Mouse (Mus musculus) B cell, adult 2 months (primary cell): Measurements from ENCODE around the gene Ctso.

Experiments used
- DNase-seq, 2 experiments: peaks; one replicate each; pipeline ENCODE4 v3.0.0; 2022

Gene Ctso

GRCm38 (mm10) chr3:81932141-81933101, at the start of gene Ctso:
Gene Ctso (plus strand): TSS chr3:81932601.
- DNase-seq: peak; percentile 94

- no peak for DNase-seq
Measured at GRCm38 (mm10) chr3:81883916-81884315, 48.5 kb upstream of the Ctso start.

DNA sequence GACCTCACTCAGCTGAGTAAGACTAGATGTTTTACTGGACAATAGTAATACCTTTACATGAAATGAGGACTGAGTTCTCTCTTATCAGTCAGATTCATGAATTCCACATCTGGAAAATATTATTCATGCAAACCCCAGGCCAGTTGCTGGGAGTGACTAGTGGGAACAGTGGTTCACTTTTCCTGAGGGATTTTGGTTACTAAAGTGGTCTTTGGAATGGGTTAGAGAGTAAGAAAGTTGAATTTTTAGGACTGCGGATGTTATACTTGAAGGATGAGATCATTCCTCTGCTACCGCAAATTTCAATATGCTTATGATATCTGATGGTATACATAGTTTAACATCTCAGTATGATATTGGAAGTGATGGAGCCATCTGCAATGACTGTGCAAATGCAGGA, 46.8 kb upstream of the Ctso start:
- no peak for DNase-seq

GRCm38 (mm10) chr3:81889137-81889536, 43.3 kb upstream of the Ctso start:
- no peak for DNase-seq

DNA sequence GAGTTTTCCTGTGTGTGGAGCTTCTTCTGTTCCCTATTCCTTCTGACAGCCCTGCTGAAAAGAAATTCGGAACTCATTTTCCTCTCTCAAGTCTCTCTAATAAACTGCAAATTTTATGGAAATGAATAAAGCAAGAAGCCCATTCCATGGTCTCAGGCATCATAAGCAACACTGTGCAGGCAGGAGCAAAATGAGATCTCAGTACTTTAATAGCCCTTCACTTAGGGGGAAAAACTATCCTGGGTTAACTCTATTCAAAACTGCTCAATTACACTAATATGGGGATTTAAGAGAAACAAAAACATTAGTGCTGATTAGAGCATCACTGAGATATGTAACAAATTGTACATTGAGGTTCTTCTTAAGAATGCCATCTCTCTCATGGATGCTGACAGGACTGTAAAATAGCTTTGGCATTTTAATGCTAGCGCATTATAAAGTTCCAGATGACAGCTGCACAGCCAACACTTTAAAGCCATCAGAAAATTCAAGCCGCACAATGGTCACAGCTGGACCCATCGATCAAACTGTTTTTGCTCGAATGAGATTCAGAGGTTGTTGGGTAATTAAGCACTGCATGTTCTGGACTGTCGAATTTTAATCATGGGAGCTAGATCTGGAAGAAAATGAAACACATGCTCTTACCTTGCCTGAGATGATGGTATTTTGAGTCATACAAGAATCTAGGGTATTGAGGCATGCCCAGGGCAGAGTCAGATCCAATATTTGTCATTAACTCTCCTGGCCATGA, 21.9 kb upstream of the Ctso start:
- DNase-seq: no peak

- no peak for DNase-seq
Measured at GRCm38 (mm10) chr3:81916030-81916686, 16.2 kb upstream of the Ctso start.

- DNase-seq: no peak
Measured at GRCm38 (mm10) chr3:81917354-81917935, 15.0 kb upstream of the Ctso start.

- DNase-seq: no peak
Measured at GRCm38 (mm10) chr3:81918215-81918614, 14.2 kb upstream of the Ctso start.

GRCm38 (mm10) chr3:81919681-81920080, 12.7 kb upstream of the Ctso start:
- DNase-seq: no peak

GRCm38 (mm10) chr3:81922910-81923309, 9.5 kb upstream of the Ctso start:
- peak; percentile 17 to 24 for DNase-seq

- peak; percentile 65 to 72 for DNase-seq
Measured at GRCm38 (mm10) chr3:81924931-81925330, 7.5 kb upstream of the Ctso start.

DNA sequence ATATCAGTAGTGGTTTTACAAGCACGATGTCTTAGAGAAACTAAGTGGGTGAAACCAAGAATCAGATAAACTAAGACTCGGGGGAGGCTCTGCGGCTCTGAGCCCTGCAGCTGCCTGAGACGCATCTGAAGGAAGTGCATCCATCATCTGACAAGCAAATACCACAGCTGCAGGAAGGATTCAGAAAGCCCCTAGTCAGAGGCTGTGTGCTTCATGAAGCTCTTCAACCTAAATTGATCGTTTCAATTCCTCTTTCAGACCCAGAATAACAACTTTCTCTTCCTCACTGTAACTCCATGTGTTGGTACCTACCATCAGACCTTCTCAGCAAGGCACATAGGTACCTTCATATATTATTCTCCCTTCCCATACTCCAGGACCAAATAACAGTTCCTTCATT, 6.5 kb upstream of the Ctso start:
- DNase-seq: peak; percentile 75 to 81

- DNase-seq: peak; percentile 63 to 66
Measured at GRCm38 (mm10) chr3:81926764-81927325, 5.6 kb upstream of the Ctso start.

DNA sequence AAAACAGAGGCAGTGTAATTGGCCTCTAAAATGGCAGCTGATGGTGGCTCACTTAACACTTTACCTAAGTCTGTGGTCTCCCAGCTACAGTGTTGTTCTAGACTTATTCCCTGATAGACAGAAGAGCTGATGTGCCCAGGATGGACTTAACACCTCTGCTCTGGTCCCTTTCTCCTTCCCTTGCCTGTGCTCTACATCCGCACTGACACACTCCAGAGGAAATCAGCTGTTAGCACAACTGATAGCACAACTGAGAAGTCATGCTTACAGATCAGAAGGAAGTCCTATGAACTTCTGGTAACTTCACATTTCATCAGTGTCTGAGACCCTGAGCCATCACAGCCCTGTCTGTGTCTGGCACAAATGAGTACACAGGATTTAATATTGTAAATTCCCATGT, 3.3 kb upstream of the Ctso start:
- DNase-seq: peak; percentile 8 to 12

GRCm38 (mm10) chr3:81931695-81932094, 706 bp upstream of the Ctso start:
- peak; percentile 23 to 29 for DNase-seq

DNA sequence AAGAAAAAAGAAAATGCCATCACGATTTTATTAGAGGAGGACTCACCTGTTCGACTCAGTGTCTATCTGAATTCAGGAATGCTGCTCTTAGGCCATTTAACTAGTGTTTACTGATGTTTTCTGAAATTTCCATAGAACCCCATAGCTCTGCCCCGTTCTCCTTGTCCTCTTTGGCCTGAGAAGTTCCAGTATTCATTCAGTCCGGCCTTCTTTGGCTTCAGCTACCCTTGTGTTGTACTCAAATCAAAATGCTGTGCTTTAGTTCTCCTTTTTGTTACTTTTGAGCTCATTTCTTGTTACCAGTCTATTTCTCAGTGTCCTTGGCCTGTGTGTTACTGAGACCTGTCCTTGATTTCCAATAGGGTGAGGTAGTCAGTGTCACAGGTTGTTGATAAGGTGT, 947 bp downstream of the Ctso start:
- DNase-seq: peak; percentile 19 to 28

- DNase-seq: no peak
Measured at GRCm38 (mm10) chr3:81938924-81939323, 6.5 kb downstream of the Ctso start.

GRCm38 (mm10) chr3:81942341-81942740, 9.9 kb downstream of the Ctso start:
- no peak for DNase-seq

DNA sequence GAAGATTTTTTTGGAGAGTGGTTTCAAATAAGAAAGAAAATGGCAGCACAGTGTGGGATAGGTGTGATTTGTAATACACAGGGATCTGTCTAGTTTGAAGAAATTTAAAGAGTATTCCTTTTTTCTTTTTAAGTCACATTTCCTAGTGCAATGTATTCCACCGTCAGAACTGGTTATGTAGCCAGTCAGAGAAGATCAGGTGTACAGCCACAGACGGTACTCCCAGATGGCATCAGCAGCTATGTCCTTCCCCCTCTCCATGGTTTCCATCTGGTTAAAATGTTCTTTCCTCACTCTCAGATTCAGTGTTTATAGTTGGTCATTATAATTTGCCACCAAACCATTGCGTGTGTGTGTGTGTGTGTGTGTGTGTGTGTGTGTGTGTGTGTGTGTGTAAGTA, 10.7 kb downstream of the Ctso start:
- no peak for DNase-seq

DNA sequence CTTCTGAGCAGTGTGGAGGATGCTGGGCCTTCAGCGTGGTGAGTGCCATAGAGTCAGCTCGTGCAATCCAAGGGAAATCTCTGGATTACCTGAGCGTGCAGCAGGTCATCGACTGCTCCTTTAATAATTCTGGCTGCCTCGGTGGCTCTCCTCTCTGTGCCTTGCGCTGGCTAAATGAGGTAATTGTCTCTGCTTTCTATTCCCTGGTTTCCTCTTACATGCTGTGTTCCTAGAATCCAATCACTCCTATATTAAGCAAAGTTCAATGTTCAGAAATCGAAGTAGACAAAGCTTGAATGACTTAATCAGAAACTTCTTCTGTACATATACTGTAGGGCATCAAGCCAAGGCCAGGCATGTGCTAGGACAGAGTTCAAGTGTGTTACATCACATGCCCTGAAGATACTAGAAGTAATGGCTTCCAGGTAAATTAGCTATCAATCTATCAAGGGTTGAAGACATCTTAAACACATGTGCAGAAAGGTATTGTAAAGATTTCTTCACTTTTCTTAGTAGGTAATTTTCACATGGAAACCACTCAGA, 12.5 kb downstream of the Ctso start:
- DNase-seq: no peak

DNA sequence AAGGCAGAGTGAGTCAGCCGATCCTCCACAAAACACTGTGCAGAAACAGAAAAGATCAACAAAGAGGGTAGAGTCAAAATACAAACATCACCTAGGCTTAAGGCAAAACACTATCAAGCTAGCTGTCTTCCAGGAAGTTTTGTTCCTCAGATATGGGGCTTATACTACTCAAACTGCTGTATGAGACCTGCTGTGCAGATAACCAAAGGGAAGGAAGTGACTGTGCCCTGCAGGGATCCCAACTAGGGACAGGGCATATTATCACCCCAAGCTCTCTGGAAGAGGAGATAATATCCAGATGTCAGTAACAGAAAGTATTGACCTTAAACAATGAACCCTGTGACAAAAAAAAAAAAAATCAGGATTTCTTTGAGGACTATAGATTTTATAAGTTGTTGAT, 16.6 kb downstream of the Ctso start:
- no peak for DNase-seq

DNA sequence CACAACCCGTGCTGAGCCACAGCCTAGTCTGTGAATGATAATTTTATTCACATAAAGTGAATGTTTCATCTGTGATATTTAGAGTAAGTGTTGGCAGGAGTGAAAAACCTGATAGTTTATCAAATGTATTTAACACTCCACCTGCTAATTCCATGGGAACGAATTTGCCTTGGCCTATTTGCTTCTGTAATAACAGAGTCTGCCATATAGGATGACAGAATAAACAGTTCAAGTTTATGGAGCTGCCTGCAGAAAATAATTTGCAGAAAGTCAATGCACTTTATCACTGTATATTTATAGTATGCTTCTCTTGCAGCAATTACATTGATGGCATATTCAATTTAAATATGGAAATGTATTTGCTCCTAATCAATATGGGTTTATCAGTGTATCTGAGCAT, 19.4 kb downstream of the Ctso start:
- DNase-seq: no peak
